Mouse (Mus musculus): ENCODE measurements around the gene Mpp2.

Gene Mpp2

DNA sequence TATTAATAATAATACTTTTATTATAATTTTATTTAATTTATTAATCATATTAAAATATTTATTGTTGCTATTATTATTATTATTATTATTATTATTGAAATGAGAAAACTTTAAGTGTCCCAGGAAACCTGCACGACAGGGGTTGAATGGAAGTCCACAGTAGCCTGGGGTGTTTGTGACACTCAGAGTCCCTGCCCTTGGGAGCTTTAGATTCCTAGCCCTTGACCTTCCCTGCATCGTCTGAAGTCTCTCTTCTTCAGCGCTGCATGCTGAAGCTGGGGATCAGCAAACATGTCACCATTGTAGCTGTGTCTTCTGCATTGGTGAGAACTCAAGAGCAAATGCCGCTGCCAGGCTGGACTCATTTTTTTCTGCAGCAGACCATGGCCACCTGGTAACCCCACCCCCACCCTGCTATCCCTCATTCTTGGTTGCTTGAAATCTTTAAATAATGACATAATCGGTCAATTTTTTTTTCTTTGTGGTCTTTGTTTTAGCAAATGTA is 52.8 kb downstream of the Mpp2 start:
- in situ Hi-C loops (cut with MboI) = no loop called here

DNA sequence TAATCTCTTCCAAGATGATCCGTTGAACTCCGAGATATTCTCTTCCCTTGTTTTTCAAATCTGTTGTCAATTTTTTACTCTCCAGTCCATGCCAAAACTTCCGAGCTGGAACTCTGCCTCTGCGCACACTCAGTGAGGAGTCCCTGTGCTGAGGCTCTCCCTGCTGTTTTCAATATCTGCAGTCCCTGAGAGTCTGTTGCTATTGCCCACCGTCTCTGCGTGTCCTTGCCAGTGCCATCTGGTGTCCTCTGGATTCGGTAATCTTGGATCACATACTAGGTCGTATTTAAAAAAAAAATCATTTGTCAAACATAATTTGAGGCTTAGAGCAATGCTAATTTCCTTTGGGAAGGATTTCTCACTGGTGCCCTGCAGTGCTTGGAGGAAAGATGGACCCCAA is 53.4 kb downstream of the Mpp2 start:
- in situ Hi-C loops (cut with MboI) = no loop called here

DNA sequence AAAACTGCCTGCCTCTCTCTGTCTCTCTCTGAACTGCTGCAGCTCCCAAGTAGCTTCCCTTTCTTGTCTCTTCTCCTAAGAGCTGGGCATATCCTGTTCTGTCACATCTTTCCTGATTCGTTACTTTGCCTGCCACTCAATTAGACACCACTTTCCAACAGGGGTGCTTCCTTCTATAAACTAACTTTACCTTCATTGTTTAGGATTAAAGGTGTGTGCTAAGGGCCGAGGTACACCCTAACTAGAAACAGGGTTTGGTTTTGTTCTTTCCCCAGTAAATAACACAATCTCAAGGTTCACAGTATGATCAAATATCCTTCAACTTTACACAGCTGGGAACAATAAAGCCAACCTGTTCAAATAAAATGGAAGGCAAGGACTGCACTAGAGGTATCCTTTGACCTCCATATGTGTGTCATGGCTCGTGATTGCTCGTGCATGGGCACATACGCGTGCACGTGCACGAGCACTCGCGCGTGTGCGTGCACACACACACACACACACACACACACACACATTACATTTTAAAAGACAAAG is 55.2 kb downstream of the Mpp2 start:
- in situ Hi-C loops (cut with MboI) = no loop called here

DNA sequence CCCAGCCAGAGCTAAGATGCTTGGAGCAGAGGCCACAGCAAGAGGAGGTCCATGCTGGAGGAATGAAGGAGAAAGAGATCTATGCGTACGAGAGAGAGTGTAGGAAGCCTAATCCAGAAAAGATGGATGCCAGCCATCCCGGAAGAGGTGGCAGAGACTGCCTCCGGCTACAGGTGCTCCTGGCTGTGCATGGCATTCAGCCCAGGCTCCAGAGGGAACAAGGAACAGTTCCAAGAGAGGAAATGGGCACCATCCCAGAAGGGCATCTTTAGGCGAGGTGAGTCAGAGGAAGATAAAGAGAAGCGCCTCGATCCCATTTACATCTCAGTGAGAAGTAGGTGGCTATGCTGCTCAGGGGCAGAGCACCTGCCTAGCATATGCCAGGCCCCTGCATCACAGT is 57.2 kb downstream of the Mpp2 start:
- in situ Hi-C loops (cut with MboI) = no loop called here

DNA sequence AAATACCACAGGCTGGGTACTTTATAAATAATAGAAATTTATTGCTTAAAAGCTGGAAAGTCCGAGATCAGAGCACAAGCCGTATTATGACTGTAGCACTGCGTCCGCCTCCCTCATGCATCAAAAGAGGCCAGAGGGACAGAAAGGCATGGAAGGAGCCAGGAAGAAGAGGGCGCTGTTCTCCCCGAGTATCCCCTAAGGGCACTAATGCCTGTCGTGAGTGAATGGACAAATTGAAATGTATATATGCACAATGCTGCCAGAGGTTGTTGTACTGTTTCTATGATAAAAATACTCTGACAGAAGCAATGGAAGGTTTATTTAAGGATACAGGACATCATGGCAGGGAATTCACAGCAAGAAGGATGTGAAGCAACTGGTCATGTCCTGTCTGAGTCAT is 58.3 kb downstream of the Mpp2 start:
- in situ Hi-C loops (cut with MboI) = no loop called here

DNA sequence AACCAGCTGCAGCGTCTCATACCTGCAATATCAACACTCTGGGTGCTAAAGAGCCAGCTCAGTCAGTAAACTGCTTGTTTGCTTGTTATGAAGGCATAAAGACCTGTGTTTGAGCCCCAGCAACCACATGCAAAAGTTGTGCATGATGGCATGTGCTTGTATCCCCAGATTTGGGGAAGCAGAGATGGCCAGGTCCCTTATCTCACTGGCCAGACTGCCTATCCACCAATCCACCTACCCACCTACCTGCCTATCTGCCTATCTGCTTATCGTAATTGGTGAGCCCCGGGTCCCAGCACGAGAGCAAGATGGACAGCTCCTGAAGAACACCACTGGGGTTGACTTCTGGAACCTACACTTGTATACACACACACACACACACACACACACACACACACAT is 59.0 kb downstream of the Mpp2 start:
- in situ Hi-C loops (cut with MboI) = no loop called here

DNA sequence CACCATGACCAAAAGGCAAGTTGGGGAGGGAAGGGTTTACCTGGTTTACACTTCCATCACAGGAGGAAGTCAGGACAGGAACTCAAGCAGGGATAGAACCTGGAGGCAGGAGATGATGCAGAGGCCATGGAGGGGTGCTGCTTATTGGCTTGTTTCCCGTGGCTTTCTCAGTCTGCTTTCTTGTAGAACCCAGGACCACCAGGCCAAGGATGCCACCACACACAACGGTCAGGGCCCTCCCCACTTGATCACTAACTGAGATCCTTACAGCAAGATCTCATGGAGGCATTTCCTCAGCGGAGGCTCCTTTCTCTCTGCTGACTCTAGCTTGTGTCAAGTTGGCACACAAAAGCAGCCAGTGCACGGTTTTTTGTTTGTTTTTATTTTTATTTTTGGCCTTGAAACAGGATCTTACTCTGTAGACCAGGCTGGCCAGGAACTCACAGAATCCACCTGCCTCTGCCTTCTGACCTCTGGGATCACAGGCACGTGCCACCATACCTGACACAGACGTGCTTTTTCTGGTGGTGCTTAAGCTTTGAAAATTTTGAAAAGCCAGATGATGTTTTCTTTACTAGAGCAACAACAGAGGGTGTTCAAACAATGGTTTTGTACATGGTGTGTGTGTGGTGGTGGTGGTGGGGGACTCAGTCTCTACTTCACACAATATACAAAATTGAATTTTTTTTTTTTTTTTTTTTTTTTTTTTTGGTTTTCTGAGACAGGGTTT is 60.1 kb downstream of the Mpp2 start, which contains the start of gene Mpp3:
Gene Mpp3, minus strand, starts transcription at position 375 of the 730 bp plus-strand sequence.
- in situ Hi-C loops (cut with MboI) = no loop called here

DNA sequence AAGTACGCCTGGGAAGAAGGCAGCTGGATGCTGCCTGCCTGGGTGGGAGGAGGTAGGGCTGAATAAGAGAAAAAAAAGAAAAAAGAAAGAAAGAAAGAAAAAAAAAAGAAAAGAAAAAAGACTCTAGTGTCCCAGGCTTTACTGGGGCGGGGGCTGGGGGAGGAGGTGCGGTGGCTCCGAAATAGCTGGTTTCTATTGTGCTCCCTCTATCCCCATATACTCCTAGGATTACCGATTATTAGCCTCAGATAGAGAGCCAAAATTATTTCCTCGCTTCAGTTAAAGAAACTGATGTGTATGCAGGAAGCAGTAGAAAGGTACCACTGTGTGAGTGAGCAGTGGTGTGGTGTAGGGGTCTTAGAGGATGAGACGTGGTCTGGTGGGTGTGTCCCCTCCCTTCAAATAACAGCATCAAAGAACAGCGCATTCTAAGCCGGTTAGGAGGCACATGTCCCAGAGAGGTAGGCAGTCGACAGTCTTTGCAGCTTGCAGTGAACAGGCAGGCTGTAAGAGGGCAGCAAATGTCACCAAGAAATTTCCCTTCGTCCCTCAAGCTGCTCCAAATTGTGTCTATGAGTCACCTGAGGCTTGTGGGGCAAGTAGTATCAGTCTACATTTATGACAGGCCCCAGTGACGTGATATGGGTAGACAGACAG is 60.8 kb downstream of the Mpp2 start:
- in situ Hi-C loops (cut with MboI) = no loop called here

DNA sequence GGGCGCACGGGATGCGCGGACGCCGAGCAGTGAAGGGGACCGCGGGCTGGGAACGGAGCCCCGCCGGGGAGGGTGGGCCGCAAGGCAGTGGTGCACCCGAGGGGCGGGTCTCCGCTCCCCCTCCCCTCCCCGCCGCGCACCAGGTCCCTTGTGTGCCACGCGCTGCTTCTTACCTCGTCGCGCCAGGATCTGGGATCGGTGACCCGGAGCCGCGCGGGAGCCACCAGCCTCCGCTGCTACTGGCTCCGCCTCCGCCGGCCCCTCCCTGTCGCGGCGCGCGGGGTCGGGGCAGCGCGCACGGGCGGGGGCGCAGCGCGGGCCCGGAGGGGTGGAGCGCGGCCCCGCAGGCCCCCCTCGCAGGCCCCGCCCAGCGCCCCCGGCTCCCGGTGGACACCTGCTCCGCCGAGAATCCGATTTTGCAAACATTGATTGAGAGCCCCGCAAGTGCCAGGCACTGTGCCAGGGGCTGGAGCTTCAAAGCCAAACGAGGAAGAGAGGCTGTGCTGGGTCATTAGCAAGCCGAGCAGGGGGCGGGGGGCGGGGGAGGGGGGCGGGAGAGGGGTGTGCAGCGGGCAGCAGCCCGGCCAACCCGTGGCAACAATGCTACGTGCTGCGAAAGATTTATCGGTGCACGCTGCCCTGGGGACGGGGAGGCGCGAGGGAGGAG is 61.5 kb downstream of the Mpp2 start:
- in situ Hi-C loops (cut with MboI) = no loop called here

DNA sequence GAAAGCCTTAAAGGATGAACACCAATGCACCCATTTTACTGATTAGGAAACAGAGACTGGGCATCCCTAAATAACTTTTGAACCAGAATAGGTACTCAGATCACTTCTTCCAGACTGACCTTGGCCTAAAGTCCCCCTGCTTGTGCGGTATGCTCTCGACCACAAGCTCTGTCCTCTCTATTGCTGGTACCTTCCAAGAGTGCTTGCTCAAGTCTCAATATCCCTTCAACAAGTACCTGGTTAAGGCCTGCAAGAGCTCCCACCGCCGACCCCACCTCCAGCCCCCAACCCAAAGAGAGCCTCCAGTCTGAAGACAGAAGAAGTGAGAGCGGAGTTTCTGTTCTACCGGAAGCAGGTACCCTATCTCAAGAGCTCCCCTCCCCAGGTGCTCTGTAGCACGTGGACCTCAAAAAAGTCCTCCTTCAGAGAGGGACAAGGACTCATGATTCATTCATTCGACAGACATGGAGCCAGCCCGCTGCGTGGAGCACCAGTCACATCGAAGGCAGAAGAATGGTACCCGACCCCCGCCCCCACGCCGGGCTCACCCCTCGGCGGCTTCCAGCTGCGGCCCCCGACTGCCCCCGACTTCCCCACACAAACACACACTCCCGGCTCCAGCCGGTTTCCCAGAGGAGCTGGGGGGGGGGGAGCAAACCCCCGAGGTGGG is 62.2 kb downstream of the Mpp2 start:
- in situ Hi-C loops (cut with MboI) = no loop called here

DNA sequence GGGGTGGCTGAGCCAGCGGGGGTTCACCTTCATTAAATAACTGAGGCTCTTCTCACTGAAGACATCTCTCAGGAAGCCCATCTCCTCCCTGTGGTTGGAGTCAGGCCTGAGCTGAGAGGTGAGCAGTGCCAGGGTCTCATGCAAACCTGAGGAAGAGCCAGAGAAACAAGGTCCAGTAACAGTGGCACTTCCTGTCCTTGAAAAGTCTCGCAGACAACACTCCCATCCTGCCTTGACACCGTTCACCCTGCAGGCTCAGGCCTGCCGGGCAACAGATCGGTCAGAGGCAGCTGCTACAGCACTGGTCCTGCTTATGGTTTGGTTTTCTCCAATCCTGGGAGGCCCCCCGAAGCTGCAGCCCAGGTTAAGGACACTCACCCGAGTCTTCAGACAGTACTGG is 63.0 kb downstream of the Mpp2 start:
- in situ Hi-C loops (cut with MboI) = no loop called here

DNA sequence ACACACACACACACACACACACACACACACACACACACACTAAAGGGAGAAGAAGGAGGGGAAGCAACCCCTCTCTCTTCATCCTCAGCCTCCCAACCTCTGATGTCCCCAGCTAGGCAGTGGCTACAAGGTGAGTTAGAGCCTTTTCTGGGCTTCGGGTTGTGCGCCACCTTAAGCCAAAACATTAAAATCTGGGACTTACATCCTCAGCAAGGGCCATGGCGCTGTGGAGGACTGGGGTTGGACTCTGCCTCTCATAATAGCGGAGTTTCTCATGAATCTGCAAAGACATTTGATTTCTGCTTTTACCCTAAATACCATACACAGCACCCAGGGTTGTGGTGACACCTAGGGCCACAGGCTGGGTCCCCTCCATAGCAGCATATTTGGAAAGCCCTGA is 63.4 kb downstream of the Mpp2 start:
- in situ Hi-C loops (cut with MboI) = no loop called here

DNA sequence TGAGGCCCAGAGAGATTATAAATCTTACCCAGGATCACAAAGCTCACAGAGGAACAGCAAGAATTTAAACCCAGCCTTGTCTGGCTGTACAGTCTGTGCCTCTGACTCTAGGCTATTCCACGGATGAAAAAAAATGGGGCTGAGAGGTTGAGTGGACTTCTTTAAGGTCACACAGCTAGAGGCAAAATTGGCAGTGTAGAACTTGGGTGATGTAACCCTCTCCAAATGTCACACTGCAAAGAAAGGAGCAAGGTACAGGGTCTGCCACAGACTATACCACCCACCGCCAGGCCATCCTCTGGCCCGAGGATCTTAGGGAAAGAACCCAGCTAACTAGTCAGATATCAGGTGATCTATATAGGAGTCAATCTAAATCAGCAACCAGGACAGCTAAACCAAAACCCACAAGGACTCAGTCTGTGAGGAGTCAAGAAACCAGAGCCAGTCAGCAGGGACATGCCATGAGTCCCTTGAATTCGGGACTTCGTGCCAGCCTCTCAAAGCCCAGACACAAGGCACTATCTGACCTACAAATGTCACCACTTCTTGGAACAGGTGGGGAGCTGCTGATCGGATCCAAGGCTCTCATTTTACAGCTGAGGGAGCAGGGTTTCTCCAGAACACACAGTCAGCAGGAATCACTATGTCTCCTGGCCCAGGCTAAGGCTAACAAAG is 64.1 kb downstream of the Mpp2 start:
- in situ Hi-C loops (cut with MboI) = no loop called here

DNA sequence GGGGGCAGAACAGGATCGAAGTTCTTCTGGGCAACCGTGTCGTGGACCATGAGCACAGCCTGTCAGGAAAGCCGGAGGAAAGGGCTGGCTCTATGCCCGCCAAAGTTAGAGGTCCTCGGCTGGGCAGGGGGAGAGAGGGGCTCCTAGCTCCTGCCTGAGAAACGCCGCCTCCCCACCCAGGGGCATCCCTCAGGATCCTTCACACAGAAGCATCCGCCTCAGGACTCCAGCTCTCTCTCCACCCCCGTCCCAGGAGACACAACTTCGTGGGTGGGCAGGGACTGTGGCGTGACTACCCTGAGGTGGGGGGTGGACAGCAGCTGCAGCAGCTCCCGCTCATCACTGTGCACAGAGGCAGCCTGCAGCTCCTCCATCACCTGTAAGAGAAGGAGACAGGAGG is 64.9 kb downstream of the Mpp2 start:
- in situ Hi-C loops (cut with MboI) = no loop called here

DNA sequence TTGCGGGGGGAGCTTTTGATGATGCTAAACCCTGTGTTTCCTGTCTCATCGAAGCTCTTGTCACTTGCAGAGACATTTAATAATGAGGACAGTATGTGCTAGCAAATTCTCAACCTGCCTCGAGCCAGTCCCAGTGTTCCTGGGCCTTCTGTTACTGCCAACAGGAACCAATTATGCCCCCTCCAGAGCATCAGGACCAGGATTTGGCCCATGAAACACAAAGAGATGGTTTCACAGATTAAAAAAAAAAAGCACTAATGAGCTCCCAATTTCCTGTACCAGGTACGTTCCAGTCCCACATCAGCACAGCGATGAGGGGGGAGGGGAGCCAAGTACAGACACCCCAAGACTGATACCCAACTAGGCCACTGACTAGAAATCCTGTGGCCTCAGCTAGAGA is 67.1 kb downstream of the Mpp2 start:
- in situ Hi-C loops (cut with MboI) = no loop called here

DNA sequence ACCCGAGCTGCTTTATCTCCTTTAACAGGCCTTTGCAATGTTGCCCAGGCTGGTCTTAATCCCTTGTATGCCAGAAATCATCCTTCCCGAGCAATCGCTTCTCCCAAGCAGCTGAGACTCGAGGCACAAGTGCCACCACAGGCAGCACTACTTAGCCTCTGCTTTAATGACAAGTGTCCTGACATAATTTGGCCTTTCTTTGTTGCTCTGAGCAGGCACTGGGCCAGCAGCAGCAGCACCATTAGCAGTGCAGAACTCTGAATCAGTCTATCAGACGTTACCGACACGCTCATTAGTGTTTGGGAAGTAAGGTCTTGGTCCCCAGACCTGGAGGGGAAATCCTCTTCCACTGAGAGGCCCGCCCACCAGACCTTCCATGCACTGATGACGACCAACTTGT is 68.6 kb downstream of the Mpp2 start:
- in situ Hi-C loops (cut with MboI) = no loop called here

DNA sequence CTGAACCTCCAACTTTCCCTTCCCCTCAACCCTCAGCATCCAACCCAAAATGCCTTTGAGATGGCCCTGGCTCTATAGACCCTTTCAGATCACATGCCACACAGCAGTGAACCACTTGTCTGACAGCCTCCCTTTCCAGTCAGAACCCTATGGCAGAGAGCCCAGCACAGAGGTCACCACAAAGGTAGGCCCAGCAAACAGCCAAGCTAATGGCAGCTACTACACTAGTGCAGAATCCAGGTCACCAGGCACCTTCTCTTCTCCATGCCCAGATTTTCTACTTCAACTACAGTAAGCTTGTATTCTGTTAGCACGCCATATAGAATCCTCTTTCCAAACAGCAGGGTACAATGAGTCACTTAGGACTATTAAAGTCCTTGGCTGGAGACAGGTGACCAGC is 72.2 kb downstream of the Mpp2 start:
- in situ Hi-C loops (cut with MboI) = no loop called here

DNA sequence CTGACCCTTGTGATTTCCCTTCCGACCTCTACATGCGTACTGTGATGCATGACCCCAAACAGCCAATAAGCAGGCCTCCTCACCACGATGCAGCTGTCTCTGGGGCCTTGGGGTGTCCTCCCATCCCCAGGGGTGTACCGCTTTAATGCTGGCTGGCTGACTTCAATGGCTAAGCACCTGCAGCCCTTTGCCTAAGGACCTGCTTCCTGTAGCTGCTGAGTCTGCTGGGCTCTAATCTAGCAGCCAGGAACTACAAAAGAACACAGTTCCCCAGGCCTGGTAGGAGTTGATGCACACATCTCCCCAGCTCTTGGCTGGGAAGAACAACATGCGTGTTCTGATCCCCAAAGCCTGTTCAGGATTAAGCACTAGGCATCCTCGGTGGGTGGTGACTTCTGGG is 72.8 kb downstream of the Mpp2 start:
- in situ Hi-C loops (cut with MboI) = no loop called here

DNA sequence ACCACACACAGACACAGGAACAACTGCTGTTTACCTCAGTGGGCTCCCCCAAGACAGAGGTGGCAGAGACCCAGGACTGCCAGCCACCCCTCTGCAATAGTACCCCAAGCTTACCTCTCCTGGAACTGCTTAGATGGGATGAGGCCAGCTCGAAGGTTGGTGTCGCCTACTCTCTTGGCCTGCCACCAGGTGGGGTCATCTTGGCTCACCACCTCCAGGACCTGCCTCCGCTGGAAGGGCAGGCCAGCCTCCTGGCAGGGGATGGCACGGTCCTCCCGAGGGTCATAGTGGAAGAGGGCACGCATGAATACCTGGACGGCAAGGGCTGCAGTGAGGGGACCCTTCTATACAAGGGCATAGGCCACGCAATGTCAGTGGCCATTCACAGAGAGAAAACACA is 75.1 kb downstream of the Mpp2 start:
- in situ Hi-C loops (cut with MboI) = no loop called here

DNA sequence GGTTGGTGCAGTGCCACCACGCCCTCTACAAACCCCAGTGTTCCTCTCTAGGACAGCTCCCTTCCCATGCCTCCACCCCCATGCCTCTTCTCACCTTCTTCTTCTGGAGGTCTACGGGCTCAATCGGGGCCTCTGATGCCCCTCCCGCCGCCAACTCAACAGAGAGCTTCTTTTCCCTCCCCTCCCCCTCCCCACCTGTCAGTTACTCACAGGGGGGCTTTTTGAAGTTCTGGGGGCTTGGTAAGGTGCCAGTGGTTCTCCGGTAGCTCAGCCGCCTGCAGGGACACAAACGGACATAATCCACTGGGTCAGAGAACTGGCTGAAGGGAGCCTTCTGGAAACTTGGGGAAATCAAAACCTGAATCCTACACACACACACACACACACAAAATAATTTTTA is 76.8 kb downstream of the Mpp2 start:
- in situ Hi-C loops (cut with MboI) = no loop called here

DNA sequence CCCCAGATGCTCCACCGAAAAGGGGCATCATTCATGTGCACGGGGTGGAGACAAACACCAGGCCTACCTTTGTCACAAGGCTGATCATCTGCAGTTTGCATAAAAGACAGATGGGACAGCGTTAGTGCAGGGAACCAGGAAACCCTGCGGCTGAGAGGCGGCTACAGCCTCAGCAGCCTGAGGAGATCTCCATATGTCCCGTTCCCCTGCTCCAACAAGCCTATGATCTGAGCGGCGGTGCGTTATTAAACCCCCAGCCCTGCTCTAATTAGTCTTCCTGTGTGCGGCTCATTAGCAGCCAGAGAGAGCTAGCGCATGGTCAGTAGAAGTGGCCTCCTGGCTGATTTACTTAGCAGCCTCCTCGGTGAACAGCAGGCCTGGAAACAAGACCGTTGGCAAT is 78.2 kb downstream of the Mpp2 start:
- in situ Hi-C loops (cut with MboI) = no loop called here

Data from mature B cell (primary cell).